ENCODE assay signal across 10 mouse cellular contexts in genomic region chr1:187605391-187606270, GRCm38 (mm10). TPM values are rescaled to one million over a fixed set of nuclear protein-coding genes. Genes with fewer than 3 reads are reported as not detected.
DNase-seq lines count a peak whose midpoint lies in the region; ATAC-seq and TF ChIP-seq lines count a peak whose summit lies in the region.
"Had no signal": no experiment of that assay in that cellular context is flagged by ENCODE, and none has a peak within 500 bp of the region (broad histone marks: within the 10 kb centered on the region; RNA-seq: fewer than 3 reads in every experiment).

No protein-coding gene starts in this region.

- H3K9me3 ChIP-seq in heart, embryonic 16.5 days (replicated peaks; ENCODE audit: control insufficient read depth, low read length) = peaks cover 5% of the 10 kb centered on the region
- peaks cover 3% of the 10 kb centered on the region; the same call in 1 of the 2 replicates for H3K9me3 ChIP-seq in embryonic facial prominence, embryonic 11.5 days (replicated peaks; ENCODE audit: control insufficient read depth, low read length)
- no peaks in the 10 kb centered on the region; the same call in 1 of the 2 replicates for H3K9me3 ChIP-seq in hindbrain, embryonic 16.5 days (ENCODE audit: control insufficient read depth, low read length)
- H3K9me3 ChIP-seq in midbrain, postnatal 0 days (ENCODE audit: low read length) = no peaks in the 10 kb centered on the region

- H3K9ac ChIP-seq in heart, embryonic 16.5 days (ENCODE audit: low read length) = 0 out of 2 replicates have a peak overlapping the region, but pooled peaks have one; percentile 31
- H3K9ac ChIP-seq in embryonic facial prominence, embryonic 11.5 days (replicated peaks; ENCODE audit: low read length) = no peak overlapping the region
- H3K9ac ChIP-seq in hindbrain, embryonic 16.5 days (ENCODE audit: low read depth, low read length) = 0 out of 2 replicates have a peak overlapping the region, but pooled peaks have one; percentile 28
- H3K9ac ChIP-seq in midbrain, postnatal 0 days (replicated peaks; ENCODE audit: low read length, poor library complexity, severe bottlenecking) = no peak overlapping the region

- peaks cover 25% of the 10 kb centered on the region for H3K4me1 ChIP-seq in heart, embryonic 16.5 days (ENCODE audit: control insufficient read depth, insufficient read depth, low read length)
- no peaks in the 10 kb centered on the region; the same call in none of the 2 replicates for H3K4me1 ChIP-seq in embryonic facial prominence, embryonic 11.5 days (ENCODE audit: control insufficient read depth, insufficient read depth, low read length)
- peaks cover 47% of the 10 kb centered on the region for H3K4me1 ChIP-seq in hindbrain, embryonic 16.5 days (ENCODE audit: control insufficient read depth, insufficient read depth, low read depth, low read length)
- H3K4me1 ChIP-seq in midbrain, postnatal 0 days (ENCODE audit: insufficient read depth, low read length) = peaks cover 7% of the 10 kb centered on the region; the same call in 1 of the 2 replicates

- no peak for TF ChIP-seq CTCF in midbrain, postnatal 0 days (IDR thresholded peaks at IDR 0.05)

- H3K4me2 ChIP-seq in heart, embryonic 16.5 days (ENCODE audit: low read depth, low read length) = peak overlapping the region; percentile 66
- H3K4me2 ChIP-seq in embryonic facial prominence, embryonic 11.5 days (ENCODE audit: low read depth, low read length) = no peak overlapping the region
- H3K4me2 ChIP-seq in hindbrain, embryonic 16.5 days (ENCODE audit: low read length) = peak overlapping the region; percentile 59
- peak overlapping the region; percentile 57 for H3K4me2 ChIP-seq in midbrain, postnatal 0 days (ENCODE audit: low read depth, low read length, poor library complexity, severe bottlenecking)

- peaks cover 31% of the 10 kb centered on the region for H3K27me3 ChIP-seq in heart, embryonic 16.5 days (ENCODE audit: control insufficient read depth, insufficient read depth, low read length)
- H3K27me3 ChIP-seq in embryonic facial prominence, embryonic 11.5 days (ENCODE audit: control insufficient read depth, insufficient read depth, low read length) = peaks cover 47% of the 10 kb centered on the region
- H3K27me3 ChIP-seq in hindbrain, embryonic 16.5 days (replicated peaks; ENCODE audit: control insufficient read depth, insufficient read depth, low read length) = peaks cover 9% of the 10 kb centered on the region
- H3K27me3 ChIP-seq in midbrain, postnatal 0 days (ENCODE audit: insufficient read depth, low read length) = peaks cover 35% of the 10 kb centered on the region

- intact Hi-C loops in heart, postnatal 25 days (cut with DNase I) = loop anchor here (5.0 kb wide), 1 partner anchor 42 kb away; no protein-coding TSS in a partner anchor

- H3K27ac ChIP-seq in heart, embryonic 16.5 days (ENCODE audit: low read length) = no peak overlapping the region
- no peak overlapping the region for H3K27ac ChIP-seq in embryonic facial prominence, embryonic 11.5 days (replicated peaks; ENCODE audit: low read depth, low read length)
- no peak overlapping the region for H3K27ac ChIP-seq in hindbrain, embryonic 16.5 days (ENCODE audit: low read depth, low read length)
- H3K27ac ChIP-seq in midbrain, postnatal 0 days (ENCODE audit: low read depth, low read length) = no peak overlapping the region

- 12% methylated on average over 32 of the region's 32 CpGs for WGBS in heart, embryonic 16.5 days
- 1% methylated on average over 32 of the region's 32 CpGs for WGBS in embryonic facial prominence, embryonic 11.5 days
- WGBS in hindbrain, embryonic 16.5 days = 3% methylated on average over 32 of the region's 32 CpGs
- WGBS in midbrain, postnatal 0 days = 4% methylated on average over 32 of the region's 32 CpGs

- H3K36me3 ChIP-seq in heart, embryonic 16.5 days (ENCODE audit: control insufficient read depth, insufficient read depth) = no peaks in the 10 kb centered on the region
- no peaks in the 10 kb centered on the region for H3K36me3 ChIP-seq in embryonic facial prominence, embryonic 11.5 days (replicated peaks; ENCODE audit: control insufficient read depth, insufficient read depth, low read depth, low read length)
- H3K36me3 ChIP-seq in hindbrain, embryonic 16.5 days (ENCODE audit: control insufficient read depth, insufficient read depth, low read length) = no peaks in the 10 kb centered on the region
- H3K36me3 ChIP-seq in midbrain, postnatal 0 days (ENCODE audit: insufficient read depth, low read length) = no peaks in the 10 kb centered on the region

- DNase-seq in heart, postnatal 25 days (ENCODE audit: low spot score) = no peak
- DNase-seq in embryonic facial prominence, embryonic 11.5 days (ENCODE audit: low spot score) = peak; percentile 51
- DNase-seq in midbrain, postnatal 0 days (ENCODE audit: low spot score) = peak; percentile 23
- DNase-seq in gastrocnemius, adult 8-10 months (ENCODE audit: low spot score in 2 of 2) = no peak
- DNase-seq in ovary, postnatal 14 days (ENCODE audit: low spot score) = no peak
- no peak for DNase-seq in gastrocnemius, postnatal 4 days (ENCODE audit: low spot score in 2 of 2)
- DNase-seq: thymus, adult 18-20 months had no signal

- peak overlapping the region; percentile 42 for H3K4me3 ChIP-seq in heart, embryonic 16.5 days (ENCODE audit: low read length)
- no peak overlapping the region for H3K4me3 ChIP-seq in embryonic facial prominence, embryonic 11.5 days (ENCODE audit: low read depth, low read length)
- H3K4me3 ChIP-seq in hindbrain, embryonic 16.5 days (ENCODE audit: low read length) = peak overlapping the region; percentile 30
- H3K4me3 ChIP-seq in midbrain, postnatal 0 days (ENCODE audit: low read depth, low read length) = peak overlapping the region; percentile 25; the same call in 1 of the 2 replicates

- no peak for ATAC-seq in heart, embryonic 16.5 days (replicated peaks; ENCODE audit: extremely low read depth, insufficient read depth, low FRiP score)
- no peak for ATAC-seq in embryonic facial prominence, embryonic 11.5 days (replicated peaks; ENCODE audit: insufficient number of reproducible peaks, low FRiP score, low TSS enrichment, low read depth)
- 0 out of 2 replicates have a peak, but pooled peaks have one; percentile 24 for ATAC-seq in hindbrain, embryonic 16.5 days
- no peak for ATAC-seq in midbrain, postnatal 0 days (ENCODE audit: low FRiP score)

RNA-seq across cellular contexts. Expression of gene Esrrg, which starts 3.0 kb away (rescaled TPM):
- polyA plus RNA-seq in heart, embryonic 16.5 days (2015; fragmentation: Nextera tagmentation; extraction: Ambion mirVana) = 23.0 and 23.5 TPM in 2 replicates
- 10 to 100 TPM; 39.5 to 44.0 TPM for total RNA-seq in heart, postnatal 25 days (2021)
- polyA plus RNA-seq in embryonic facial prominence, embryonic 11.5 days (2014; fragmentation: Nextera tagmentation; extraction: Ambion mirVana) = 1.5 and 2.2 TPM in 2 replicates
- polyA plus RNA-seq in hindbrain, embryonic 16.5 days (2015; fragmentation: Nextera tagmentation; extraction: Ambion mirVana) = 38.6 and 39.7 TPM in 2 replicates
- 34.7 and 39.8 TPM in 2 replicates for total RNA-seq in midbrain, postnatal 0 days (2014; rRNA removed)
- 16.4 and 17.1 TPM in 2 replicates for polyA plus RNA-seq in midbrain, postnatal 0 days (2015; fragmentation: Nextera tagmentation; extraction: Ambion mirVana)
- 10 to 100 TPM; 15.2 to 29.3 (median 24.2) TPM for total RNA-seq in gastrocnemius, adult 8-10 months (2022)
- total RNA-seq in gastrocnemius, postnatal 4 days (2021) = 1 to 10 TPM; 9.1 to 9.3 TPM
- total RNA-seq: monocyte, adult 5-6 weeks had no signal

Comparison
In these comparisons a context has a peak if more than half of its experiments do, and no peak if none do; other contexts are left out.
1. H3K9ac ChIP-seq: peak in heart, embryonic 16.5 days (single experiment) and hindbrain, embryonic 16.5 days (single experiment); none in embryonic facial prominence, embryonic 11.5 days (single experiment) and midbrain, postnatal 0 days (single experiment).
2. DNase-seq: peak in embryonic facial prominence, embryonic 11.5 days (single experiment) and midbrain, postnatal 0 days (single experiment); none in heart, postnatal 25 days (single experiment), gastrocnemius, adult 8-10 months (0 of 2), ovary, postnatal 14 days (single experiment) and gastrocnemius, postnatal 4 days (0 of 2).